Mouse (Mus musculus) forebrain, embryonic 11.5 days (tissue): ENCODE results near the gene Luzp2. TPM values are rescaled to one million over a fixed set of nuclear protein-coding genes. Genes with fewer than 3 reads are reported as not detected.
"Not testable (repeated sequence)": the region's sequence is repeated elsewhere in the genome, so short reads cannot be mapped to it uniquely, and the experiment has no call there.

Experiments used
- ATAC-seq: fragments of 200-750 bp; cut with Nextera tagmentation; replicated peaks from 2 replicates; pipeline ENCODE4 v1.8.0; 2017; ENCODE audit warnings: moderate TSS enrichment; ENCODE audit not compliant: low FRiP score
- DNase-seq: peaks from one replicate; pipeline ENCODE4 v3.0.0-alpha.2; 2017; ENCODE audit warnings: low spot score
- H3K27ac ChIP-seq: fragments of 300-500 bp; sonication (generic); 2 replicates; pipeline ENCODE4 v1.5.1; 2014; ENCODE audit warnings: low read depth, low read length
- H3K27me3 ChIP-seq: fragments of 300-500 bp; sonication (generic); 2 replicates; pipeline ENCODE4 v1.6.1; 2014; ENCODE audit warnings: mild to moderate bottlenecking, low read length, mixed read lengths; ENCODE audit not compliant: control insufficient read depth, insufficient read depth
- H3K36me3 ChIP-seq: fragments of 300-500 bp; sonication (generic); 2 replicates; pipeline ENCODE4 v1.6.1; 2014; ENCODE audit warnings: mild to moderate bottlenecking, low read length, moderate library complexity, mixed read lengths; ENCODE audit not compliant: control insufficient read depth, insufficient read depth
- H3K4me1 ChIP-seq: fragments of 300-500 bp; sonication (generic); replicated peaks from 2 replicates; pipeline ENCODE4 v1.6.1; 2014; ENCODE audit warnings: low read length, mixed read lengths; ENCODE audit not compliant: control insufficient read depth, insufficient read depth
- H3K4me2 ChIP-seq: fragments of 300-500 bp; sonication (generic); 2 replicates; pipeline ENCODE4 v1.6.1; 2014; ENCODE audit warnings: low read depth, mild to moderate bottlenecking, low read length, moderate library complexity, mixed read lengths; ENCODE audit not compliant: severe bottlenecking
- H3K4me3 ChIP-seq: fragments of 300-500 bp; sonication (generic); 2 replicates; pipeline ENCODE4 v1.5.1; 2014; ENCODE audit warnings: low read depth, low read length
- H3K9ac ChIP-seq: fragments of 300-500 bp; sonication (generic); 2 replicates; pipeline ENCODE4 v1.6.1; 2014; ENCODE audit warnings: low read length
- H3K9me3 ChIP-seq: fragments of 300-500 bp; sonication (generic); 2 replicates; pipeline ENCODE4 v1.6.1; 2016; ENCODE audit warnings: low read length, mixed read lengths; ENCODE audit not compliant: control insufficient read depth
- WGBS: fragments of 180-500 bp; shearing (Covaris S2); extraction: QIAGEN DNeasy Blood & Tissue Kit; methylation state at CpG from one replicate; pipeline ENCODE4 v1.1.7; 2014; 5-methylcytosine and 5-hydroxymethylcytosine counted together
- polyA plus RNA-seq: library from polyadenylated mRNA; unstranded; fragments of >200 nt; fragmentation: Nextera tagmentation; extraction: Ambion mirVana; gene quantifications from 2 replicates; pipeline ENCODE4 v1.2.1, GENCODE M21; 2014

The Luzp2 gene
- polyA plus RNA-seq, 1 experiment from 2014 or later, result 2.1 TPM

GRCm38 (mm10) chr7:54921991-54922390, 86.7 kb downstream of the Luzp2 start:
- Histone ChIP-seq H3K27ac (no peak overlapping the region), H3K4me2 (no peak overlapping the region), H3K9me3 (no peaks in the 10 kb centered on the region), H3K4me3 (no peak overlapping the region), H3K9ac (no peak overlapping the region), H3K36me3 (no peaks in the 10 kb centered on the region), H3K4me1 (no peaks in the 10 kb centered on the region), H3K27me3 (no peaks in the 10 kb centered on the region)
- DNase-seq (no peak), ATAC-seq (no peak)
- WGBS, result 79% methylated on average over 3 of the region's 3 CpGs

- Histone ChIP-seq H3K36me3 (no peaks in the 10 kb centered on the region), H3K9me3 (no peaks in the 10 kb centered on the region), H3K9ac (no peak overlapping the region), H3K27me3 (no peaks in the 10 kb centered on the region), H3K4me2 (no peak overlapping the region), H3K27ac (no peak overlapping the region), H3K4me3 (no peak overlapping the region), H3K4me1 (no peaks in the 10 kb centered on the region)
- DNase-seq (no peak), ATAC-seq (no peak)
- 86% methylated on average over 2 of the region's 2 CpGs for WGBS
Observed at GRCm38 (mm10) chr7:54956759-54957158, 121.5 kb downstream of the Luzp2 start.

GRCm38 (mm10) chr7:54962678-54963077, 127.4 kb downstream of the Luzp2 start:
- 65% methylated on average over 4 of the region's 4 CpGs for WGBS
- ATAC-seq (peak; percentile 70; the same call in 1 of the 2 replicates), DNase-seq (no peak)
- no peak overlapping the region for H3K27ac ChIP-seq
- H3K9ac ChIP-seq, result no peak overlapping the region
- H3K9me3 ChIP-seq, result no peaks in the 10 kb centered on the region
- H3K36me3 ChIP-seq, result no peaks in the 10 kb centered on the region
- H3K27me3 ChIP-seq, result no peaks in the 10 kb centered on the region
- H3K4me2 ChIP-seq, result no peak overlapping the region
- H3K4me1 ChIP-seq, result no peaks in the 10 kb centered on the region
- H3K4me3 ChIP-seq, result no peak overlapping the region

GRCm38 (mm10) chr7:54977372-54977771, 142.1 kb downstream of the Luzp2 start:
- DNase-seq (no peak), ATAC-seq (peak; percentile 85)
- no peak overlapping the region for H3K9ac ChIP-seq
- H3K9me3 ChIP-seq, result no peaks in the 10 kb centered on the region
- H3K27me3 ChIP-seq, result no peaks in the 10 kb centered on the region
- H3K4me3 ChIP-seq, result no peak overlapping the region
- no peaks in the 10 kb centered on the region for H3K36me3 ChIP-seq
- no peak overlapping the region for H3K4me2 ChIP-seq
- H3K4me1 ChIP-seq, result no peaks in the 10 kb centered on the region
- H3K27ac ChIP-seq, result no peak overlapping the region

- no peak overlapping the region for H3K4me2 ChIP-seq
- 90% methylated on average over 4 of the region's 4 CpGs for WGBS
- no peak for ATAC-seq
Observed at GRCm38 (mm10) chr7:54980585-54980984, 145.3 kb downstream of the Luzp2 start.

GRCm38 (mm10) chr7:55000397-55000796, 165.1 kb downstream of the Luzp2 start:
- DNase-seq, result no peak
- no peak overlapping the region for H3K9ac ChIP-seq
- ATAC-seq, result peak; percentile 64
- H3K9me3 ChIP-seq, result no peaks in the 10 kb centered on the region
- no peak overlapping the region for H3K4me2 ChIP-seq
- no peak overlapping the region for H3K4me3 ChIP-seq
- no peak overlapping the region for H3K27ac ChIP-seq
- H3K4me1 ChIP-seq, result no peaks in the 10 kb centered on the region
- no peaks in the 10 kb centered on the region for H3K27me3 ChIP-seq
- no peaks in the 10 kb centered on the region for H3K36me3 ChIP-seq
- WGBS, result 64% methylated on average over 2 of the region's 2 CpGs

More at GRCm38 (mm10) chr7:54980585-54980984, 145.3 kb downstream of the Luzp2 start:
- Histone ChIP-seq H3K27ac (no peak overlapping the region), H3K27me3 (no peaks in the 10 kb centered on the region), H3K4me1 (no peaks in the 10 kb centered on the region), H3K9me3 (no peaks in the 10 kb centered on the region), H3K9ac (no peak overlapping the region), H3K4me3 (no peak overlapping the region), H3K36me3 (no peaks in the 10 kb centered on the region)
- DNase-seq, result no peak

- no peak for ATAC-seq
Observed at GRCm38 (mm10) chr7:55009173-55009771, 174.0 kb downstream of the Luzp2 start.

GRCm38 (mm10) chr7:55133850-55134249, 298.6 kb downstream of the Luzp2 start:
- H3K4me1 ChIP-seq, H3K9ac ChIP-seq, H3K27ac ChIP-seq, H3K4me2 ChIP-seq, H3K4me3 ChIP-seq, H3K27me3 ChIP-seq, ATAC-seq, H3K9me3 ChIP-seq, DNase-seq, H3K36me3 ChIP-seq: not testable (repeated sequence)
- WGBS, result 94% methylated on average over 2 of the region's 2 CpGs

More at GRCm38 (mm10) chr7:55009173-55009771, 174.0 kb downstream of the Luzp2 start:
- Histone ChIP-seq H3K9ac (no peak overlapping the region), H3K4me1 (no peaks in the 10 kb centered on the region), H3K9me3 (no peaks in the 10 kb centered on the region), H3K27ac (no peak overlapping the region), H3K4me2 (no peak overlapping the region), H3K27me3 (no peaks in the 10 kb centered on the region), H3K36me3 (no peaks in the 10 kb centered on the region), H3K4me3 (no peak overlapping the region)
- DNase-seq, result no peak
- 39% methylated on average over 4 of the region's 4 CpGs for WGBS

- no peak overlapping the region for H3K4me3 ChIP-seq
- H3K4me1 ChIP-seq, result no peaks in the 10 kb centered on the region
- H3K9ac ChIP-seq, result no peak overlapping the region
- no peak for ATAC-seq
- no peaks in the 10 kb centered on the region for H3K9me3 ChIP-seq
- no peaks in the 10 kb centered on the region for H3K36me3 ChIP-seq
- H3K4me2 ChIP-seq, result no peak overlapping the region
- WGBS, result 92% methylated on average over 10 of the region's 10 CpGs
- no peak for DNase-seq
- H3K27ac ChIP-seq, result no peak overlapping the region
- H3K27me3 ChIP-seq, result no peaks in the 10 kb centered on the region
Observed at GRCm38 (mm10) chr7:55188927-55189326, 353.6 kb downstream of the Luzp2 start.
